Mouse (Mus musculus) liver, adult (tissue): ENCODE measurements at regions not wholly inside any gene's neighbourhood (a gene's known extent, or its start where the extent isn't known, plus 50 kb on each side); places are given as distances from the start of the nearest gene placed in this dataset.

ENCODE experiments used
- GATA4 ChIP-seq: IDR thresholded peaks from 2 replicates; pipeline ENCODE4 v1.6.1; 2014; ENCODE audit warnings: mild to moderate bottlenecking, low read length; ENCODE audit not compliant: insufficient replicate concordance

GRCm38 (mm10) chr12:15552979-15553680 is 263.6 kb downstream of the Trib2 start:
- no peak for TF ChIP-seq GATA4

GRCm38 (mm10) chr12:15552210-15552609 is 264.5 kb downstream of the Trib2 start:
- TF ChIP-seq GATA4: no peak

- TF ChIP-seq GATA4: no peak
These were observed 265.3 kb downstream of the Trib2 start for GRCm38 (mm10) chr12:15551281-15551900.

DNA sequence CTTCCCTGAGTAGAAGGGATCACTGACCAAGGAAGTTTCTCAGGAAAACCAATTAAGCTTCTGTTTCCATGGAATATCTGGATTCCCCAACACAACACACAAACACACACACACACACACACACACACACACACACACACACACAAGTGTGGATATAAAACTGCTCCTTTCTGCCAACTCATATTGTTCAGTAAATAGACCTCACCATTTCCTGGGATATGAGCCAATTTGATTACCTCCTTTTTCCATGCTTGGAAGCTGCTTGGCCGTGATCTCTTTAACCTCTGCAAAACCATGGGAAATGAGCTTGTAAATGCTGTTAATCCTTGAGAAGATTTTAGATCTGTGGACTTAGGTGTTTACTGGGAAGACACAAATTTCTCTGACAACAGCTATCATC is 272.4 kb downstream of the Trib2 start:
- no peak for TF ChIP-seq GATA4

- TF ChIP-seq GATA4: no peak
These were observed 274.2 kb downstream of the Trib2 start for GRCm38 (mm10) chr12:15542486-15542885.

GRCm38 (mm10) chr12:15536852-15537368 is 279.8 kb downstream of the Trib2 start:
- TF ChIP-seq GATA4: no peak

GRCm38 (mm10) chr12:15536247-15536646 is 280.5 kb downstream of the Trib2 start:
- TF ChIP-seq GATA4: no peak

DNA sequence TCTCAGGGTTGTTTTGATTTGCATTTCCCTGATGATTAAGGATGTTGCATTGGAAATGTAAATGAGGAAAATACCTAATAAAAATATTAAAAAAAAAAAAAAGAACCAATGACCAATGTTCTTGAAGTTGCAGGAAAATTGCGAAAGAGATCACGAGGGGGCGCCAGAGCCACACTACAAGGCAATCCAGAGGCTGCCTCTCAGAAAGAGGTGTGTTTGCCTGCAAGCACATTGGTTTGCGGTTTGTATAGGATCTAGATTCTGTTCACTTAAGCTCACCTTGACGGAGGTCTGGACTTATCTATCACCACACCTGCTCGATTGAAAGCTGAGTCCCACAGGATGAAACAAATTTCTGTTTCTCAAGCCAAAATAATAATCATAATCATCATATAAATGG is 280.9 kb downstream of the Trib2 start:
- no peak for TF ChIP-seq GATA4

- TF ChIP-seq GATA4: no peak
These were observed 295.8 kb downstream of the Trib2 start for GRCm38 (mm10) chr12:15520783-15521407.

GRCm38 (mm10) chr12:15511994-15512393 is 304.7 kb downstream of the Trib2 start:
- no peak for TF ChIP-seq GATA4

GRCm38 (mm10) chr12:15507576-15507975 is 309.1 kb downstream of the Trib2 start:
- TF ChIP-seq GATA4: no peak

DNA sequence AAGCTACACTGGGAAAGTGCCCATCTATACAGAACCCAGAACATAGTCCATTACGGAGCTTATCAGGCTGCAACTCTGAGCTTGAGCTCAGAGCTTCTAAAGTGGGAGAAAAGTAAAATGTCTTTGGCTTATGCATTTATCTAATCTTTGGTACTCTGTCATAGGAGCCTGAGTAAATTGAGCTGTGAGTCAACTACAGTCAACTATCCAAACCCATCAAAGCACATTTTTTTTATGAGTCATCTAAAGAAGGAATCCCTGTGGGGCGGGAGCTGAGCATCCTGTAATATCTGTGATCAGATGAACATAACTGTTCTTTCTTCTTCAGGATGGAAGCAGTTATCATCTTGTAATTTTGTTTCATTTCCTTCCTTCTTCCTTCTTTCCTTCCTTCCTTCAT is 323.1 kb downstream of the Trib2 start:
- TF ChIP-seq GATA4: no peak

- no peak for TF ChIP-seq GATA4
These were observed 344.0 kb downstream of the Trib2 start for GRCm38 (mm10) chr12:15472741-15473140.

DNA sequence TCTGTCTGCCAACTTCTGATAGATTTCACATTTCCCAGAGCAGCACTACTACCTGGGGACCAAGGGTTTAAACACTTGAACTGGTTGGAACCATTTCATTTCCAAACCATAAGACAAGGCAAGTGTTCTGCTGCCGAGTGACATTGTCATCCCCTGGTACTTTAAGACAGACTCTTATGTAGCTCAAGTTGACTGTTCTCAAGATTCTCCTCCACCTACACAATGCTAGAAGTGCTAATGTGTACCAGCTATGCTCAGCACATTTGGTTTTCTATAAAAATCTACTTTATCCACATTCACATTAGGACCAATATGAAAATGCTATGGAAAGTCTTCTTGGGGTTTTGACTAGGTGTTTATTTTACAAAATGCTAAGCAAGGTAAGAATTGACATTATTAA is 357.3 kb downstream of the Trib2 start:
- TF ChIP-seq GATA4: no peak

- no peak for TF ChIP-seq GATA4
These were observed 361.0 kb downstream of the Trib2 start for GRCm38 (mm10) chr12:15455744-15456143.

- no peak for TF ChIP-seq GATA4
These were observed 367.2 kb downstream of the Trib2 start for GRCm38 (mm10) chr12:15449484-15449883.

- no peak for TF ChIP-seq GATA4
These were observed 400.4 kb downstream of the Trib2 start for GRCm38 (mm10) chr12:15416180-15416766.
